Mouse (Mus musculus): ENCODE results near the gene Kif14. TPM values are rescaled to one million over a fixed set of nuclear protein-coding genes. Genes with fewer than 3 reads are reported as not detected.
A peak's percentile ranks its signal among the peaks of the same experiment; 100 is the strongest.

Kif14 gene
- polyA plus RNA-seq, 1 experiment from 2014 or later = 5.2 TPM

DNA sequence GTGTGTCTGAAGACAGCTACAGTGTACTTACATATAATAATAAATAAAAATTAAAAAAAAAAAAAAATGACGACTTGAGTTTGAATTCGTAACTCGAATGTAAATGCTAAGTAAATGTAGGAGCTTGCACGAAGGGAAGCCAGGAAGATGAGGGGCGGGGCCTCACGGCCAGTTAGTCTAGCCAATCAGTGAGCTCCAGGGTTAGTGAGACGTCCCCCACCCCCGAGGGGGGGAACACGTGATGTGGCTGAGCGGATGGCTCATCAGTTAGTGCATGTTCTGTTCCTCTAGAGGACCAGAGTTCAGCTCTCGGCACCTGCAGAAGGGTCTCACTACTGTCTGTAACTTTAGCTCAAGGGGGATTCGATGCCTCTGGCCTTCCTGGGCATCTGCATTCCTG, 91.3 kb downstream of the Kif14 start:
- 90% methylated on average over 12 of the region's 12 CpGs for WGBS
- H3K4me3 ChIP-seq (replicated peaks) = no peak overlapping the region
- H3K27ac ChIP-seq (replicated peaks) = no peak overlapping the region
- H3K9ac ChIP-seq = no peak overlapping the region
- ATAC-seq (ENCODE audit: insufficient number of reproducible peaks, low FRiP score, low TSS enrichment, low read depth) = no peak
- no peaks in the 10 kb centered on the region for H3K27me3 ChIP-seq
- peaks cover 7% of the 10 kb centered on the region; the same call in 1 of the 2 replicates for H3K4me1 ChIP-seq
- no peak overlapping the region for H3K4me2 ChIP-seq (replicated peaks)
- H3K36me3 ChIP-seq = no peaks in the 10 kb centered on the region
- H3K9me3 ChIP-seq (replicated peaks) = no peaks in the 10 kb centered on the region

DNA sequence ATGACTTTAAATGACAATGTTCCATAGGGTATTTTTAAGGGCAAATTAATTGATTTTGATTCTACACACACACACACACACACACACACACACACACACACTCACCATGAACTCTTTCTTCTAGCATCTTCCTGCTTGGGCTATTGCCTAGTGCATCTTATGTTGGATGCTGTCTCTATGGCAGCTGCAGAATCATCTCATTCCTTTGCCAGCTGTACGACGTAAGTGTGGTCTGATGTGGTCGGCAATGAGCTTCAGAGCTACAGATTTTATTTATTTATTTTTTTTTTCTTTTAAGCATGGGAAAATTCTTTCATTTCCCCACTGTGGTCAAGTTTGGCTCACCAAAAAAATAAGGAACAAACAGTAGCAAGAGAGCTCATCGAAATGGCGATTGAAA, 92.6 kb downstream of the Kif14 start:
- Histone ChIP-seq H3K27me3 (no peaks in the 10 kb centered on the region), H3K4me1 (peaks cover 16% of the 10 kb centered on the region), H3K9me3 (replicated peaks) (no peaks in the 10 kb centered on the region), H3K9ac (no peak overlapping the region), H3K27ac (replicated peaks) (no peak overlapping the region), H3K4me2 (replicated peaks) (no peak overlapping the region), H3K4me3 (replicated peaks) (no peak overlapping the region), H3K36me3 (no peaks in the 10 kb centered on the region)
- WGBS = 34% methylated on average over 5 of the region's 5 CpGs
- ATAC-seq (ENCODE audit: insufficient number of reproducible peaks, low FRiP score, low TSS enrichment, low read depth) = no peak

DNA sequence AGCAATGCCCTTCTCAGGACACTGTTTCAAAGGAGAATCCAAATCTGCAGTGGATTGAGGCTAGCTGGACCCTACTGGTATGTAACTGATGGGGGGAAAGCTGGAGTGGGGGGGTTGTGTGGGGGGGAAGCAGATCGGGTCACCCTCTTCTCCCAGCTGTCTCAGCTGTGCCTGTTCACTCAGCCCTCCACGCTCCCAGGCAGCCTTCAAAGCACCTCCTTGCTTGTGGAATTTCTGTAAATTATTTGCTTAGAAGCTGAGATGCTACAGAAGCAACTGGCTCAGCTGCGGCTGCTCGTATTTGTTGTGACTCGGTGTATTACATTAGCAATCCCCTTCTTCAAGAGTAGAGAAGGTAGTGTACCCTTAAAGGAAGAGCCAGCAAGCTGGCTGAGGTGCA, 93.1 kb downstream of the Kif14 start:
- H3K36me3 ChIP-seq = no peaks in the 10 kb centered on the region
- no peak for ATAC-seq (ENCODE audit: insufficient number of reproducible peaks, low FRiP score, low TSS enrichment, low read depth)
- no peak overlapping the region for H3K4me3 ChIP-seq (replicated peaks)
- H3K27ac ChIP-seq (replicated peaks) = no peak overlapping the region
- H3K9ac ChIP-seq = no peak overlapping the region
- 28% methylated on average over 5 of the region's 5 CpGs for WGBS
- peaks cover 16% of the 10 kb centered on the region for H3K4me1 ChIP-seq
- no peaks in the 10 kb centered on the region for H3K27me3 ChIP-seq
- H3K4me2 ChIP-seq (replicated peaks) = no peak overlapping the region
- no peaks in the 10 kb centered on the region for H3K9me3 ChIP-seq (replicated peaks)

DNA sequence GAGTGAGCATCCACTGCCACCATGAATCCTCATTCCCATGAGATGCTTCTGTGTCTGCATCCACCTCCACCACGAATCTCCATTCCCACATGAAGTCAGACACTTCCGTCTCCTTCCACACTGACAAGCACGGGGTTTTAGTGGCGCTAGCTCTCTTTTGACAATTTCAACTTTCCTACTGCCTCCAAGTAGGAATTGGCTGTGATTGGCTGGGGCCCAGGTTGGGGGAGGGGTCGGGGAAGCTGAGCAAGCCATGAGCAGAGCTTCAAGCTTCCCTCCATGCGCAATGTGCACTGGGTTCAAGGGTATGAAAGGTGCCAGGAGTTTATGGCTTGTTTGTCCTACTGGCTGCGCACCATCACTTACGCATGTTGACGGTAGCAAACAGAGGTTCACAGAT, 93.6 kb downstream of the Kif14 start:
- no peaks in the 10 kb centered on the region for H3K9me3 ChIP-seq (replicated peaks)
- H3K4me1 ChIP-seq = peaks cover 16% of the 10 kb centered on the region
- H3K27ac ChIP-seq (replicated peaks) = no peak overlapping the region
- H3K4me2 ChIP-seq (replicated peaks) = no peak overlapping the region
- ATAC-seq (ENCODE audit: insufficient number of reproducible peaks, low FRiP score, low TSS enrichment, low read depth) = no peak
- WGBS = 79% methylated on average over 9 of the region's 9 CpGs
- H3K4me3 ChIP-seq (replicated peaks) = no peak overlapping the region
- no peak overlapping the region for H3K9ac ChIP-seq
- no peaks in the 10 kb centered on the region for H3K36me3 ChIP-seq
- H3K27me3 ChIP-seq = no peaks in the 10 kb centered on the region

DNA sequence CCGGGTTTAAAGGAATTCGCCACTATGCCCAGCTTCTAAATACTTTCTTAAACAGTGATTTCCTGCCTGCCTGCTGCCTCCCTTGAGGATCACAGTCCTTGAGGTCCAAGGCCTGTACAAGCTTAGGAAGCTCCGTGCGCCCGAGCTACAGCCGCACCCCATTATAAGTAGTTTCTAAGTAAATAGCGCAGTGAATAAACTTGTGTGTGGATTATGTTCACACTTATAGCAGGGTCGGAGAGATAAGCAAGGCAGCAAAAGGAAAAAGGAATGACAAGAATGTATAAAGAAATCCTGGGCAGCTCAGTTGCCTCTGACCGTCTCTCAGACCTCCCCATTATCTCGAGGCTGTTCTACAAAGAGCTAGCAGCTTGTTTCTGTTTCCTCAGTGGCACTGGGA, 95.7 kb downstream of the Kif14 start:
- H3K9me3 ChIP-seq (replicated peaks) = no peaks in the 10 kb centered on the region
- H3K27me3 ChIP-seq = no peaks in the 10 kb centered on the region
- H3K4me2 ChIP-seq (replicated peaks) = no peak overlapping the region
- 45% methylated on average over 10 of the region's 10 CpGs for WGBS
- no peak overlapping the region for H3K4me3 ChIP-seq (replicated peaks)
- no peak overlapping the region for H3K27ac ChIP-seq (replicated peaks)
- ATAC-seq (ENCODE audit: insufficient number of reproducible peaks, low FRiP score, low TSS enrichment, low read depth) = no peak
- H3K9ac ChIP-seq = no peak overlapping the region
- H3K36me3 ChIP-seq = no peaks in the 10 kb centered on the region
- H3K4me1 ChIP-seq = peaks cover 16% of the 10 kb centered on the region

DNA sequence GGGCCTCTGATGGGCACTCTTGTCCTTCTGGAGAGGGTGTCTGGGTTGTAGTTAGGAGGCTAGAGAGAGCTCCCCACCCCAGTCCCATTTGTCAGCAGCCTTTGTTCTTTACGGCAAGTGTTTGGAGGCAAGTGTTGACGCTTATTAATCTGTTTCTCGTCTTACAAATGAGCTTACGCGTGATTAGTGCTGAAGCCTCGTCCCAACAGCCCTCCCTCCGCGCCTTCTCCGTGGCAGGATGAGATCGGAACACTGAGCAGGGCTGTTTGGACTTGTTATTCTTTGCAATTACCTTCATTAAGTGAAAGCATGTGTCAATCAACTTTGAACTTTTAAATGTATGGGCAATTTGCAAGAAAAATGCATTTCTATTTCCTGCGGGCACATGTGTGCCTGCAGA, 97.0 kb downstream of the Kif14 start:
- peaks cover 16% of the 10 kb centered on the region for H3K4me1 ChIP-seq
- 32% methylated on average over 11 of the region's 11 CpGs for WGBS
- H3K4me2 ChIP-seq (replicated peaks) = no peak overlapping the region
- no peaks in the 10 kb centered on the region for H3K27me3 ChIP-seq
- H3K27ac ChIP-seq (replicated peaks) = no peak overlapping the region
- H3K9ac ChIP-seq = no peak overlapping the region
- H3K4me3 ChIP-seq (replicated peaks) = no peak overlapping the region
- no peaks in the 10 kb centered on the region for H3K36me3 ChIP-seq
- ATAC-seq (ENCODE audit: insufficient number of reproducible peaks, low FRiP score, low TSS enrichment, low read depth) = no peak
- no peaks in the 10 kb centered on the region for H3K9me3 ChIP-seq (replicated peaks)

DNA sequence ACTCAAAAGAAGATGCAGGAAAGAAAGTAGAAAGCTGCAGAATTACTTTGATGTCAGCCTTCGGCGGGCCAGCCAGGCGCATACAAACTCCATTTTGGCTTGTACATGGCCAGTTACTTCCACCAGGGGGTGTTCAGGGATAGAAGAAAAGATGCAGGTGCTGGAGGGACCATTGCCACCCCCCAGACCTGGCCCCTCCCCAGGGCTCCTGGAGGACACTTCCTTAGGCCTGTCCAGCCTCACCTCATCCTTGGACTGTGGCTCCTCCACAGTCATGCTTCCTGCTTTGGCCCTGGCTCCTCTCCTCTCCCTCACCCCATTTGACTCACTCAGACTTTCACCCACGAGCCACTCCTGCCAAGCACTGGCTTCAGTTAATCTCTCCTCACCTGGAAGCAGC, 98.8 kb downstream of the Kif14 start:
- Histone ChIP-seq H3K4me3 (replicated peaks) (no peak overlapping the region), H3K27me3 (peaks cover 7% of the 10 kb centered on the region; the same call in 1 of the 2 replicates), H3K9me3 (replicated peaks) (no peaks in the 10 kb centered on the region), H3K4me1 (peaks cover 9% of the 10 kb centered on the region), H3K36me3 (no peaks in the 10 kb centered on the region), H3K9ac (no peak overlapping the region), H3K27ac (replicated peaks) (no peak overlapping the region), H3K4me2 (replicated peaks) (no peak overlapping the region)
- ATAC-seq (ENCODE audit: insufficient number of reproducible peaks, low FRiP score, low TSS enrichment, low read depth) = no peak
- WGBS = 83% methylated on average over 4 of the region's 4 CpGs

DNA sequence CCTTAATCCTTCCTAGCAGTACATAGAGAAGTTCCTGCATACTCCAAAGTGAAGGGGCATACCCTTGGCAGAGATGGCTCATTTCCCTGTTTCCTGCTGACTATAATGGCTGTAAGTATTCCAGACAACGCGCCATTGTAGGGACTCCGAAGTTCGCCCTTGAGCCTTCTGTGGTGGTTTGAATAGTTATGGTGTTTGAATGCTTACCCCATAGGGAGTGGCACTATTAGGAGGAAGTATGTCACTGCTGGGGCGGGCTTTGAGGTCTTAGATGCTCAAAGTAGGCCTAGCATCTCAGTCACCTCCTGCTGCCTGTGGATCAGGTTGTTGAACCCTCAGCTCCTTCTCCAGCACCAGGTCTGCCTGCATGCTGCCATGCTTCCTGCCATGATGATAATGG, 100.2 kb downstream of the Kif14 start:
- H3K27ac ChIP-seq (replicated peaks) = no peak overlapping the region
- H3K4me2 ChIP-seq (replicated peaks) = no peak overlapping the region
- ATAC-seq (ENCODE audit: insufficient number of reproducible peaks, low FRiP score, low TSS enrichment, low read depth) = no peak
- H3K9ac ChIP-seq = no peak overlapping the region
- no peaks in the 10 kb centered on the region for H3K9me3 ChIP-seq (replicated peaks)
- peaks cover 9% of the 10 kb centered on the region for H3K4me1 ChIP-seq
- no peaks in the 10 kb centered on the region for H3K36me3 ChIP-seq
- peaks cover 7% of the 10 kb centered on the region; the same call in 1 of the 2 replicates for H3K27me3 ChIP-seq
- 93% methylated on average over 5 of the region's 5 CpGs for WGBS
- no peak overlapping the region for H3K4me3 ChIP-seq (replicated peaks)

DNA sequence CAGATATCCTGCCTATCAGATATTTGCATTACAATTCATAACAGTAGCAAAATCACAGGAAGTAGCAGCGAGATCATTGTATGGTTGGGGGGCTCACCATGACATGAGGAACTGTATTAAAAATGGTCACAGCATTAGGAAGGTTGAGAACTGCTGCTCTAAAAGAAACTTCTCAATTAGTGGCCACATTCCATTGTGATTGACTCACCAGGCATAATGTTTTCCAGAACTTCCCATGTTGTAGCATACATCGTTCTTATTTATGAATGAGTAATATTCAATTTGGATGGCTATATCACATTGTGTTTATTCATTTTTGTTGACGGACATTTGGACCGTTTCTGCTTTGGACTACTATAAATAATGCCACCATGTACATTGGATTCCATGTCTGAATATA, 101.5 kb downstream of the Kif14 start:
- Histone ChIP-seq H3K9ac (no peak overlapping the region), H3K4me3 (replicated peaks) (no peak overlapping the region), H3K36me3 (no peaks in the 10 kb centered on the region), H3K9me3 (replicated peaks) (no peaks in the 10 kb centered on the region), H3K4me2 (replicated peaks) (no peak overlapping the region), H3K27ac (replicated peaks) (no peak overlapping the region), H3K27me3 (peaks cover 7% of the 10 kb centered on the region; the same call in 1 of the 2 replicates), H3K4me1 (peaks cover 9% of the 10 kb centered on the region)
- ATAC-seq (ENCODE audit: insufficient number of reproducible peaks, low FRiP score, low TSS enrichment, low read depth) = no peak
- 60% methylated on average over 4 of the region's 4 CpGs for WGBS

DNA sequence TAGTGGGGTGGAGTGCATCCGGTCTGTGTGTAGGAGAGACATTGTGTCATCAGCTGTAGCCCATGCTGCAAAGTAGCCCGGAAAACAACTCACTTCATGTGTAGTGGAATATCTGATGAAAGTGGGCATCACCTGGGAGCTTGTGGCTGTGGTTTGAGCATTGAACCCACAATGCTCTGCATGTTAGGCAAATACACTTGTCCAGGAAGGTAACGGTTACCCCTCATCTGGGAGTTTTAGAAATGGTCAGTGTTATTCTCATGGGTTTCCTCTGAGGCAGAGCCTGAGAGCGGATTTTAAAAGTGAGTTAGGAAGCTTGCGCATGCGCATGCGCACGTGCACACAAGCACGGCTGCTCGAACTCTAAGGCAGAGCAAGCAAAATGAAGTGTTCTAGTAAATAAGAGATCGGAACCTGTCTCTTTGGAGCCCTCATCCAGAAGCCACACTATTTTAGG, 102.6 kb downstream of the Kif14 start:
- 92% methylated on average over 11 of the region's 11 CpGs for WGBS
- Histone ChIP-seq H3K4me2 (replicated peaks) (no peak overlapping the region), H3K27me3 (peaks cover 7% of the 10 kb centered on the region; the same call in 1 of the 2 replicates), H3K4me3 (replicated peaks) (no peak overlapping the region), H3K9me3 (replicated peaks) (no peaks in the 10 kb centered on the region), H3K9ac (no peak overlapping the region), H3K27ac (replicated peaks) (no peak overlapping the region), H3K4me1 (no peaks in the 10 kb centered on the region), H3K36me3 (no peaks in the 10 kb centered on the region)
- no peak for ATAC-seq (ENCODE audit: insufficient number of reproducible peaks, low FRiP score, low TSS enrichment, low read depth)

DNA sequence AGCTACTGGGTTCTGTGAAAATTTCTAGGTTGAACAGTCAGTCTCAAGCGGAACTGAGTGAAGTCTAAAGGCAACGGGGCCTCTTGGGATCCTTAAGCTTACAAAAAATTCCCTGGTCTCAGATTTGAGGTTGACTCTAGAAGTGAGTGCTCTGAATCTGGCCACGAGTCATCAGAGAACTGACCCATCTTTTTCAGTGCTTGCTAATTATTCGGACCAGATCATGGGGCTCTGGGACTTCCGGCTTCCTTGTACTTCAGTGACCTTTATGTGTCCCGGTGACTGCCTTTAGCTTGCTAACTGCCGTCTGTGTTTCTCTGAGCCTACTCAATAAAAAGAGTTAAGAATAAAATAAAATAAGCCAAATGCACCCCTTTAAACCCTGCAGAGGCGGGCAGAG, 103.1 kb downstream of the Kif14 start:
- WGBS = 79% methylated on average over 8 of the region's 8 CpGs
- Histone ChIP-seq H3K36me3 (no peaks in the 10 kb centered on the region), H3K4me3 (replicated peaks) (no peak overlapping the region)

DNA sequence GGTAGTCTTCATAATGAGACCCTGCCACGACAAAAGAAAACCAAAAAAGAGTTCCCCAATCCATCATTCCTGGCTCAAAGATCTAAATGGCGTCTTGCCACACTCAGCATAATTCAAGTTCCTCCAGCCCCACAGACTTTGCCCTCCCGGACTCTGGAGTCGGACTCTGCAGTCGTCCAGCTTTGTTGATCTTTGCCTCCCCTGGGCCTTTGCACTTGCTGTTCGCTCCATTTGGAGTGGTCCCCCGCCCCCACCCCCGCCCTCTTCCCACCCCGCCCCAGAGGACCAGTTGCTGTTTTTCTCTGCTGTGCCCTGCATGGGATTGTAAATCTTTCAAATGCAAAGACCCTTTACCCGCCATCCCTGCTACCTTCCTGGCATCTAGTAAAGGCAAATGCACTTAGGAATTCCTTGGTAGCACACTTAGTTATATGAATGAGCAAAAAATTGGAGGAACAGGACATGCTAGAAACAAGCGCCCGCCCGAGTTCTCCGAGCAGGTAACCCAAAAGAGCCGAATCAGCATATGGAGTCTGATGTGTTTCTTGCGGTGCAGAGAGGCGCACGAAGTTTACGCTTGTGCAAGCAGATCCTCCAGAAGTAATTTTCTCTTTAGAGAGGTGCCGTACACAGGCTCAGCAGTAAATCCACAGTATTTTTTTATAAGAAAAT, 103.6 kb downstream of the Kif14 start:
- H3K27ac ChIP-seq (replicated peaks) = no peak overlapping the region
- no peak for ATAC-seq (ENCODE audit: insufficient number of reproducible peaks, low FRiP score, low TSS enrichment, low read depth)
- H3K4me1 ChIP-seq = no peaks in the 10 kb centered on the region
- no peak overlapping the region for H3K9ac ChIP-seq
- 38% methylated on average over 20 of the region's 20 CpGs for WGBS
- H3K27me3 ChIP-seq = peaks cover 7% of the 10 kb centered on the region; the same call in 1 of the 2 replicates
- H3K36me3 ChIP-seq = no peaks in the 10 kb centered on the region
- peak overlapping the region; percentile 18 for H3K4me3 ChIP-seq (replicated peaks)
- no peaks in the 10 kb centered on the region for H3K9me3 ChIP-seq (replicated peaks)
- H3K4me2 ChIP-seq (replicated peaks) = peak overlapping the region; percentile 33

More for the DNA sequence above, 103.1 kb downstream of the Kif14 start:
- H3K4me2 ChIP-seq (replicated peaks) = no peak overlapping the region
- no peaks in the 10 kb centered on the region for H3K4me1 ChIP-seq
- no peak overlapping the region for H3K9ac ChIP-seq
- no peaks in the 10 kb centered on the region for H3K9me3 ChIP-seq (replicated peaks)
- peaks cover 7% of the 10 kb centered on the region; the same call in 1 of the 2 replicates for H3K27me3 ChIP-seq
- ATAC-seq (ENCODE audit: insufficient number of reproducible peaks, low FRiP score, low TSS enrichment, low read depth) = no peak
- H3K27ac ChIP-seq (replicated peaks) = no peak overlapping the region

Data from embryonic facial prominence, embryonic 15.5 days (tissue).